Mouse (Mus musculus): Measurements from ENCODE around the gene Gdpd3.

Gene Gdpd3

GRCm38 (mm10) chr7:126807405-126807804, 41.3 kb downstream of the Gdpd3 start:
- in situ Hi-C loops (cut with MseI, MboI), result no loop called here

GRCm38 (mm10) chr7:126808703-126809455, 42.7 kb downstream of the Gdpd3 start:
- in situ Hi-C loops (cut with MseI, MboI), result no loop called here

GRCm38 (mm10) chr7:126809723-126810369, 43.7 kb downstream of the Gdpd3 start:
- in situ Hi-C loops (cut with MseI, MboI), result no loop called here

- in situ Hi-C loops (cut with MseI, MboI), result no loop called here
Measured at GRCm38 (mm10) chr7:126815726-126816222, 49.6 kb downstream of the Gdpd3 start.

- in situ Hi-C loops (cut with MseI, MboI), result no loop called here
Measured at GRCm38 (mm10) chr7:126816494-126816893, 50.4 kb downstream of the Gdpd3 start.

GRCm38 (mm10) chr7:126817595-126817994, 51.5 kb downstream of the Gdpd3 start:
- in situ Hi-C loops (cut with MseI, MboI), result no loop called here

GRCm38 (mm10) chr7:126818818-126819217, 52.7 kb downstream of the Gdpd3 start:
- in situ Hi-C loops (cut with MseI, MboI), result no loop called here

GRCm38 (mm10) chr7:126821835-126822511, 55.8 kb downstream of the Gdpd3 start:
- in situ Hi-C loops (cut with MseI, MboI), result loop anchor here in 1 of 2 experiments (10.0 kb wide), 3 partner anchors 113 to 283 kb away; no protein-coding TSS in a partner anchor

GRCm38 (mm10) chr7:126822741-126823140, 56.6 kb downstream of the Gdpd3 start:
- in situ Hi-C loops (cut with MseI, MboI), result loop anchor here in 1 of 2 experiments (10.0 kb wide), 3 partner anchors 112 to 282 kb away; no protein-coding TSS in a partner anchor

- in situ Hi-C loops (cut with MseI, MboI), result loop anchor here in 1 of 2 experiments (10.0 kb wide), 3 partner anchors 112 to 282 kb away; no protein-coding TSS in a partner anchor
Measured at GRCm38 (mm10) chr7:126823202-126823711, 57.1 kb downstream of the Gdpd3 start.

- in situ Hi-C loops (cut with MseI, MboI), result loop anchor here in 1 of 2 experiments (10.0 kb wide), 3 partner anchors 111 to 281 kb away; no protein-coding TSS in a partner anchor
Measured at GRCm38 (mm10) chr7:126823940-126824339, 57.8 kb downstream of the Gdpd3 start.

Measured in mouse trophoblast stem cell (cell line).